ENCODE assay signal across 9 mouse cellular contexts in the genomic region with DNA sequence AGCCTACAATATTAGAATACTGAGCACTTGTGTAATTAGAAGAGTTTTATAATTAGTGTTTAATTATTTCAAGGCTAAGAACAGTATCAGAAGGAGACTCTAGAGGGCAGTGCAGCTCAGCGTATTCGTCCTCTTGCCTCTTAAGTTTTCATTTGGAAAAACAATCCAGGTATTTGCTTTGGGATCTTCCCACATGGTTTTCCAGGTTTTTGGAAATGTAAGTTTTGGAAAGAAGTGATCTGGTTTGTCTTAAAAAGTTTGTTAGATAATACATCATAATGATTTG.
DNase-seq lines count a peak whose midpoint lies in the region; ATAC-seq and TF ChIP-seq lines count a peak whose summit lies in the region.
"Had no signal": no experiment of that assay in that cellular context is flagged by ENCODE, and none has a peak within 500 bp of the region (broad histone marks: within the 10 kb centered on the region; RNA-seq: fewer than 3 reads in every experiment).

No protein-coding gene starts in this region.

- no peak for ATAC-seq in erythroid progenitor cell, adult 5-6 weeks (replicated peaks; ENCODE audit: low FRiP score, poor library complexity, severe bottlenecking)

- DNase-seq in cerebellum, adult 2 months = peak in 1 of 2 experiments; percentile 32
- no peak for DNase-seq in cerebellum, postnatal 4 days (ENCODE audit: low spot score in 2 of 2)
- DNase-seq in left cerebral cortex, postnatal 14 days (ENCODE audit: low spot score in 2 of 2) = peak; percentile 28 to 36
- DNase-seq in left cerebral cortex, postnatal 25 days (ENCODE audit: low spot score in 2 of 2) = no peak
- peak; percentile 43 for DNase-seq in ZHBTc4 (ENCODE audit: low read depth, low spot score)
- peak; percentile 66 for DNase-seq in induced T-regulatory cell, adult 2 months (ENCODE audit: low read depth)
- no peak for DNase-seq in yolk sac, embryonic 10.5 days (ENCODE audit: low spot score)

- intact Hi-C loops in left cerebral cortex, postnatal 14 days (cut with DNase I) = loop anchor here (5.0 to 10.0 kb wide), 2 partner anchors 120 to 277 kb away; no protein-coding TSS in a partner anchor
- intact Hi-C loops in left cerebral cortex, postnatal 25 days (cut with DNase I) = loop anchor here (1.0 to 10.0 kb wide), 2 partner anchors 118 to 257 kb away; no protein-coding TSS in a partner anchor

- H3K27ac ChIP-seq in cerebellum, adult 2 months (ENCODE audit: insufficient read depth, low read length) = no peak overlapping the region
- H3K27ac ChIP-seq: embryonic facial prominence, embryonic 15.5 days had no signal

- WGBS in cerebellum, adult 2 months = 4% methylated on average over 2 of the region's 2 CpGs

- peak; percentile 13; the same call in 1 of the 2 replicates for TF ChIP-seq CTCF in cerebellum, adult 2 months (IDR thresholded peaks at IDR 0.05; ENCODE audit: borderline replicate concordance, insufficient read depth, low read depth, low read length)

- TF ChIP-seq POLR2A in cerebellum, adult 2 months (IDR thresholded peaks at IDR 0.05; ENCODE audit: borderline replicate concordance, insufficient read depth, low read length) = no peak

- H3K4me3 ChIP-seq in cerebellum, adult 2 months (replicated peaks; ENCODE audit: insufficient read depth, low read depth, low read length) = no peak overlapping the region
- H3K4me3 ChIP-seq: embryonic facial prominence, embryonic 15.5 days had no signal

- peaks cover 3% of the 10 kb centered on the region; the same call in 1 of the 2 replicates for H3K4me1 ChIP-seq in cerebellum, adult 2 months (ENCODE audit: control insufficient read depth, insufficient read depth, low read length)

- H3K27me3 ChIP-seq in cerebellum, adult 2 months (ENCODE audit: control insufficient read depth, insufficient read depth, low read length) = no peaks in the 10 kb centered on the region
- H3K27me3 ChIP-seq: embryonic facial prominence, embryonic 15.5 days had no signal

Comparison
In these comparisons a context has a peak if more than half of its experiments do, and no peak if none do; other contexts are left out.
1. DNase-seq: peak in left cerebral cortex, postnatal 14 days (2 of 2), ZHBTc4 (single experiment) and induced T-regulatory cell, adult 2 months (single experiment); none in cerebellum, postnatal 4 days (0 of 2), left cerebral cortex, postnatal 25 days (0 of 2) and yolk sac, embryonic 10.5 days (single experiment).